Mouse (Mus musculus) midbrain, embryonic 16.5 days (tissue): ENCODE measurements at regions not wholly inside any gene's neighbourhood (a gene's known extent, or its start where the extent isn't known, plus 50 kb on each side); places are given as distances from the start of the nearest gene placed in this dataset.
"Not testable (repeated sequence)": the region's sequence is repeated elsewhere in the genome, so short reads cannot be mapped to it uniquely, and the experiment has no call there.

Experiments
- ATAC-seq: fragments of 200-750 bp; cut with Nextera tagmentation; 2 replicates; pipeline ENCODE4 v1.8.0; 2017; ENCODE audit warnings: moderate TSS enrichment
- H3K27ac ChIP-seq: fragments of 300-500 bp; sonication (generic); 2 replicates; pipeline ENCODE4 v1.5.1; 2014; ENCODE audit warnings: mild to moderate bottlenecking, low read length, mixed read lengths
- H3K27me3 ChIP-seq: fragments of 300-500 bp; sonication (generic); 2 replicates; pipeline ENCODE4 v1.6.1; 2014; ENCODE audit warnings: low read depth, low read length, mixed read lengths; ENCODE audit not compliant: control insufficient read depth, insufficient read depth
- H3K36me3 ChIP-seq: fragments of 300-500 bp; sonication (generic); 2 replicates; pipeline ENCODE4 v1.6.1; 2014; ENCODE audit warnings: mild to moderate bottlenecking, low read length, moderate library complexity, mixed read lengths; ENCODE audit not compliant: control insufficient read depth, insufficient read depth
- H3K4me1 ChIP-seq: fragments of 300-500 bp; sonication (generic); 2 replicates; pipeline ENCODE4 v1.6.1; 2014; ENCODE audit warnings: mild to moderate bottlenecking, low read length, mixed read lengths; ENCODE audit not compliant: control insufficient read depth, insufficient read depth
- H3K4me2 ChIP-seq: fragments of 300-500 bp; sonication (generic); 2 replicates; pipeline ENCODE4 v1.6.1; 2014; ENCODE audit warnings: mild to moderate bottlenecking, low read length, mixed read lengths
- H3K4me3 ChIP-seq: fragments of 300-500 bp; sonication (generic); 2 replicates; pipeline ENCODE4 v1.5.1; 2014; ENCODE audit warnings: low read depth, mild to moderate bottlenecking, low read length, moderate library complexity, mixed read lengths
- H3K9ac ChIP-seq: fragments of 300-500 bp; sonication (generic); 2 replicates; pipeline ENCODE4 v1.6.1; 2014; ENCODE audit warnings: low read depth, low read length, mixed read lengths
- H3K9me3 ChIP-seq: fragments of 300-500 bp; sonication (generic); replicated peaks from 2 replicates; pipeline ENCODE4 v1.6.1; 2014; ENCODE audit warnings: mild to moderate bottlenecking, low read length, mixed read lengths; ENCODE audit not compliant: control insufficient read depth, poor library complexity, severe bottlenecking
- WGBS: fragments of 180-500 bp; shearing (Covaris S2); extraction: QIAGEN DNeasy Blood & Tissue Kit; methylation state at CpG from one replicate; pipeline ENCODE4 v1.1.7; 2014; 5-methylcytosine and 5-hydroxymethylcytosine counted together

DNA sequence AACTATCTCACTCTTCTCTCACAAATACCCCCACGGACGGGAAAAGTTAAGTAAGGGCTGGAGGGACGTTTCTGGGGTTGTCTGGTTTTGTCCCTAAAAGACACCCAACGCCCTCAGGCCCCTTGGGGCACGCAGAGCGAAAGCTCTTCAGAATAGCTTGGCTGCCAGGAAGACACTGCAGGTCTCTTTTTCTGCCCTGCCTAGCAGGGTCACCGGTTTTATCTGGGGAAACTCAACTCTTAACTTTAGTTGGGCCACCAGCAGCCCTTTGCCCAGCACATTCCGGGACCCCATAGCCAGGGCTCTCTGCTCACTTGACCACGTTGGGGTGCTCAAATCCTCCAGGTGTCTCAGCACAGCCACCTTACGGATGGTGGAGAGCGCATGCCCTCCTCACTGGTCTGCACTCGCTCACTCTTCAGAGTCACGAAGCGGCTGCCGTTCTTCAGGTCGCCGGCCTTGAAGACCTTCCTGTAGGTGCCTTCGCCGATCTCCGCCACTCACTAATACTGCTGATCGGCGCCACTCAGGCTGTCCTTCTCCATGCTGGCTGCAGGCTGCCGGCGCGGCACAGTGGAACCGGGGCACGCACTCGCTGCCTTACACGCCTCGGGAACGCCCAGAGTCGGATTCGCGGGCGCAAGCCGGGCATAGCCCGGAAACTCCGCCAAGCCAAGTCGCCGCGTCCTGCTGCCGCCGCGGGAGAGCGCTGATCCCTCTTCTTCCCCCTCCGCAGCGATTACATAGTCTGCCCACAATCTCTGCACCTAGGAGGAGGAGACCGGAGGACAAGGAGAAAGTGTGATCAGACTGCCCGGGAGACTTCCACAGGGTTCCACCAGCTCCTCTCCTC lies 83.0 kb downstream of the Ulbp1 start:
- Histone ChIP-seq H3K4me3 (peak overlapping the region; percentile 47), H3K9ac (peak overlapping the region; percentile 47)
- 7% methylated on average over 45 of the region's 49 CpGs for WGBS

DNA sequence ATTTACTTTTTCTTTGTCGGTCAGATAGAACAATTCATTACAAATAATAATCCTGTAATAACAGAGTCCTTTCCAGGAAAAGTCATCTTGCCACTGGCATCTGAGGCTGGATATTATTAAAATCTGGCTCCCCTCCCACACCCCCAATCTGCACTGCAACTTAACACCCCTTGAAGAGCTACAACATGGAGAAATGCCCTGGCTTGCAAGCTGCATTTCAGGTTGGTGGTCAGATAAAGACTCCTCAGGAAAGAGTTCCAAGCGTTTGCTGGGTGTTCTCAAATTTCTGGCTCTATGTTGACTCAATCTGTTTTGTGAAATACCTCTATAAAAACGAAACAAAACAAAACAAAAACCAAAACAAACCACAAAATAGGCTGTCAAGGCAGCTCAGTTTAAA lies 114.6 kb downstream of the Ulbp1 start:
- ATAC-seq = not testable (repeated sequence)
- WGBS = 68% methylated on average over 3 of the region's 3 CpGs

More for the DNA sequence above, 83.0 kb downstream of the Ulbp1 start:
- Histone ChIP-seq H3K36me3 (no peaks in the 10 kb centered on the region), H3K4me2 (peak overlapping the region; percentile 77), H3K27ac (no peak overlapping the region), H3K4me1 (peaks cover 19% of the 10 kb centered on the region), H3K27me3 (peaks cover 17% of the 10 kb centered on the region), H3K9me3 (no peaks in the 10 kb centered on the region)
- peak; percentile 74 for ATAC-seq

DNA sequence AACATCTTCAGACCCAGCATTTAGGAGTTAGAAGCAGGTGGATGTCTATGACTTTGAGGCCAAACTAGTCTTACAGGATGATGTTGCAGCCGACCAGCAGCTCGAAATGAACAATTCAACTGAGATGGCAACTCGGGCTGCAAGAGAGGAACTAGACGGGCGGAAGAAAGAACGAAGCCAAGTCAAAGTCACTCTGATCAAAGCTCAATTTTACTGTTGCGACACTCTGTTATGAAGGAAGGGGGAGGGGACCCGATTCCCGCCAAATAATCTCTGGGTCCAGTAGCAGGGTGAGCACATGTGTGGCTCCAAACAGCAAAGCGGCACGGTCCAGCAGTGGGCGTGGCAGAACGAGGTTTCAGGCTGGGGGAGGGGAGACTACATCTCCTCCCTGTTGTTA lies 129.1 kb downstream of the Ulbp1 start:
- WGBS = 91% methylated on average over 13 of the region's 13 CpGs
- not testable (repeated sequence) for H3K36me3 ChIP-seq, H3K27ac ChIP-seq, H3K9ac ChIP-seq, H3K4me3 ChIP-seq, H3K27me3 ChIP-seq, H3K9me3 ChIP-seq, ATAC-seq, H3K4me2 ChIP-seq, H3K4me1 ChIP-seq

More for the DNA sequence above, 114.6 kb downstream of the Ulbp1 start:
- not testable (repeated sequence) for H3K27me3 ChIP-seq, H3K9ac ChIP-seq, H3K36me3 ChIP-seq, H3K9me3 ChIP-seq, H3K27ac ChIP-seq, H3K4me2 ChIP-seq, H3K4me1 ChIP-seq, H3K4me3 ChIP-seq

DNA sequence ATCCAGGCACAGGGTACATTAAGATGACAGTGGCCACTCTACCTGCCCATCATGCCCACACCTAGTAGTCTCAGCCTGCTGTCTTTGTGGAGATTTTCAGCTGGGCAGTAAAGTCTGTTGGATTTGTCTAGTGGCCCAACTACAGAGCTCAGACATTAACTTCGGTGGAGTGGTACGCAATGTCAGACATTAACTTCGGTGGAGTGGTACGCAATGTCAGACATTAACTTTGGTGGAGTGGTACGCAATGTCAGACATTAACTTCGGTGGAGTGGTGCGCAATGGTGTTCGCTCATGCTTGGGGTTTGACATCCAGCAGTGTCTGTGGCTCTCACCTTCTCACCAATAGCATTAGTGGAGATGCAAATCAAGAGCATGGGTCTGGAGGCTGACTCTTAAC lies 129.7 kb downstream of the Ulbp1 start:
- not testable (repeated sequence) for H3K4me3 ChIP-seq, H3K4me1 ChIP-seq, ATAC-seq, H3K27ac ChIP-seq, H3K9me3 ChIP-seq, H3K9ac ChIP-seq, H3K27me3 ChIP-seq, H3K36me3 ChIP-seq, H3K4me2 ChIP-seq
- 97% methylated on average over 8 of the region's 8 CpGs for WGBS

DNA sequence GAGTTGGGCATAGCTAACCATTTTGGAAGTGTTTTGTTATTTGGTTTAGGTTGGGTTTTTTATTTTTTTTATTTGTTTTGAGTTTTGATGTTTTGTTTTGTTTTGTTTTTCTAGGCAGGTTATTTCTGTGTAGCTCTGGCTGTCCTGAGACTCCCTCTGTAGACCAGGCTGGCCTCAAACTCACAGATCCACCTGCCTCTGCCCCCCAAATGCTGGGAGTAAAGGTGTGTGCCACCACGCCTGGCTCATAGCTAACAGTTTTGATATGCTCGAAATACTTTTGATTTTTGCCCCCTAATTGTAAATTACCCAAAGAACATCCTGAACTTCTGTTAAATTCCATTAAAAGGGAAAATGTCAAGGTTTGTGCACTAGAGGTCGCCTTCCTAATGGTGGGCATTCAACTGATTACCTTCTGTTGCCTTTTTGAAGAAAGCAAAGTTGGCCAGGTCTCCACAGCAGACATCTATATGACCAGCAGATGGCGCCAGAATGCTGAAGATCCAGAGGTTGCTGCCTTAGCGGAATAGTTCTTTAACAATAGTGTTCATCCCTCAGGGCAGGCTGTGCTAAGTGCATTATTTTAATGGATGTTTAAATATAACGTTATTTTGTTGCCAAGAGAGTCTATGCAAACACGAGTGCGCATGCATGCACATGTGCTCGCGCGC lies 121.2 kb upstream of the Cnksr3 start:
- no peaks in the 10 kb centered on the region for H3K9me3 ChIP-seq
- 40% methylated on average over 11 of the region's 11 CpGs for WGBS
- H3K4me1 ChIP-seq = peaks cover 2% of the 10 kb centered on the region; the same call in 1 of the 2 replicates
- peak; percentile 97 for ATAC-seq
- no peak overlapping the region for H3K27ac ChIP-seq
- no peak overlapping the region for H3K4me2 ChIP-seq
- H3K36me3 ChIP-seq = no peaks in the 10 kb centered on the region
- no peak overlapping the region for H3K9ac ChIP-seq
- H3K27me3 ChIP-seq = no peaks in the 10 kb centered on the region
- H3K4me3 ChIP-seq = no peak overlapping the region

GRCm38 (mm10) chr10:7328262-7328661 lies 116.2 kb upstream of the Cnksr3 start:
- H3K36me3 ChIP-seq = no peaks in the 10 kb centered on the region
- H3K4me3 ChIP-seq = no peak overlapping the region
- no peaks in the 10 kb centered on the region for H3K9me3 ChIP-seq
- no peak overlapping the region for H3K9ac ChIP-seq
- no peaks in the 10 kb centered on the region for H3K27me3 ChIP-seq
- 42% methylated on average over 3 of the region's 3 CpGs for WGBS
- H3K27ac ChIP-seq = no peak overlapping the region
- no peak overlapping the region for H3K4me2 ChIP-seq
- ATAC-seq = no peak
- H3K4me1 ChIP-seq = no peaks in the 10 kb centered on the region

- H3K27me3 ChIP-seq, H3K4me1 ChIP-seq, H3K9ac ChIP-seq, H3K36me3 ChIP-seq, ATAC-seq, H3K9me3 ChIP-seq, H3K4me3 ChIP-seq, H3K27ac ChIP-seq, H3K4me2 ChIP-seq: not testable (repeated sequence)
- WGBS = 98% methylated on average over 3 of the region's 3 CpGs
These were observed 115.0 kb upstream of the Cnksr3 start for GRCm38 (mm10) chr10:7327046-7327445.

DNA sequence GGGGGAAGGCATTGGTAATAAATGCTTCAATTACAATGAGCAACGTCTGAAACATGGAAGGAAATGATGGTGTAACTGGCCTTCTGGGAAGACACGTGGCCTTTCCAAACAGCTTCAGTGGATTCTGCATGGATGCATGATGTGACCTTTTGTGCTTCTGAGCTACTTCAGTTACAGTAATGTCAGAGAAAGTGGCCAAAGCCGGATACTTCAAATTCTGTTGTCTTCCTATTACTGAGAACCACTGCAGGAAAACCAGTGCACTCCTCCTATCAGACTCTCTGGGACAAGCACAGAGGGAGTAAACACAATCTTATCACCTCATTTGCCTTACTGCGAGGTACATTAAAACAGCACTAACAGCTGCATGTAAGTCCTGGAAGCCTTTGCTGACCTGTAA lies 113.0 kb upstream of the Cnksr3 start:
- Histone ChIP-seq H3K4me3 (no peak overlapping the region), H3K4me1 (no peaks in the 10 kb centered on the region), H3K27me3 (no peaks in the 10 kb centered on the region), H3K4me2 (no peak overlapping the region), H3K9me3 (no peaks in the 10 kb centered on the region), H3K9ac (no peak overlapping the region), H3K27ac (no peak overlapping the region), H3K36me3 (no peaks in the 10 kb centered on the region)
- ATAC-seq = no peak
- 85% methylated on average over 4 of the region's 4 CpGs for WGBS

DNA sequence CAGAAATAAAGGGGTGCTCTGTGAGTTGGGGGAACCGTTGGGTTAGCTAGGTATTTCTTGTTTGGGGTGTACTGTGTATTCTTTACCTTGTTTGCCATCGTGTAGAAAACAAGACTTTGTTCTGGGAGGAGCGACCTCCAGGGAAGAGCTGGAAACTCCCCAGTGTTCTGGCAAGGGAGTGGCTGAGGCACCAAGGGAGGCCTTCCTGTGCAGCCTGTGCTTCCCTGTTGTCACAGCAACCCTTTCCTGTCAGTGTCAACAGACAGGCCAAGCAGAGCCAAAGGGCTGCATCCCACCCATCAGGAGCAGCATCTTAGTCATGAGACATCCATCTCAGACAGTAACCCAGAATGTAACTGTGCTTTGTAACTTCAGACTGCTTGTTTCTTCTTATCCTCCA lies 111.2 kb upstream of the Cnksr3 start:
- H3K4me3 ChIP-seq = no peak overlapping the region
- ATAC-seq = no peak
- no peaks in the 10 kb centered on the region for H3K27me3 ChIP-seq
- H3K9me3 ChIP-seq = no peaks in the 10 kb centered on the region
- H3K27ac ChIP-seq = no peak overlapping the region
- H3K9ac ChIP-seq = no peak overlapping the region
- WGBS = 44% methylated on average over 3 of the region's 3 CpGs
- H3K4me1 ChIP-seq = no peaks in the 10 kb centered on the region
- no peak overlapping the region for H3K4me2 ChIP-seq
- H3K36me3 ChIP-seq = no peaks in the 10 kb centered on the region
